Mouse (Mus musculus): ENCODE data around the gene C1ra. TPM values are rescaled to one million over a fixed set of nuclear protein-coding genes. Genes with fewer than 3 reads are reported as not detected.
"Not testable (repeated sequence)": the region's sequence is repeated elsewhere in the genome, so short reads cannot be mapped to it uniquely, and the experiment has no call there.

Gene C1ra
- polyA plus RNA-seq, 1 experiment from 2014 or later, result 0.08 TPM

- no peaks in the 10 kb centered on the region for H3K4me1 ChIP-seq (replicated peaks; ENCODE audit: control insufficient read depth, insufficient read depth, low read length)
- H3K36me3 ChIP-seq (ENCODE audit: control insufficient read depth, insufficient read depth, low read length), result no peaks in the 10 kb centered on the region
- no peak overlapping the region for H3K9ac ChIP-seq (ENCODE audit: low read length)
- no peak overlapping the region for H3K27ac ChIP-seq (ENCODE audit: low read depth, low read length)
- H3K4me2 ChIP-seq (ENCODE audit: low read depth, low read length, severe bottlenecking), result no peak overlapping the region
- ATAC-seq (replicated peaks; ENCODE audit: low FRiP score) (no peak), DNase-seq (ENCODE audit: low spot score) (no peak)
- no peak overlapping the region for H3K4me3 ChIP-seq (ENCODE audit: low read depth, low read length)
- 62% methylated on average over 6 of the region's 6 CpGs for WGBS
- H3K9me3 ChIP-seq (ENCODE audit: control insufficient read depth, low read length), result no peaks in the 10 kb centered on the region
- no peaks in the 10 kb centered on the region for H3K27me3 ChIP-seq (ENCODE audit: control insufficient read depth, insufficient read depth, low read length)
Observed at GRCm38 (mm10) chr6:124511936-124512335, 269 bp upstream of the C1ra start.

- 90% methylated on average over 4 of the region's 4 CpGs for WGBS
- H3K4me1 ChIP-seq (replicated peaks; ENCODE audit: control insufficient read depth, insufficient read depth, low read length); DNase-seq (ENCODE audit: low spot score): not testable (repeated sequence)
Observed at GRCm38 (mm10) chr6:124517733-124518132, 5.5 kb downstream of the C1ra start.

GRCm38 (mm10) chr6:124522082-124522481, 9.9 kb downstream of the C1ra start:
- H3K27me3 ChIP-seq (ENCODE audit: control insufficient read depth, insufficient read depth, low read length); H3K4me1 ChIP-seq (replicated peaks; ENCODE audit: control insufficient read depth, insufficient read depth, low read length): not testable (repeated sequence)

More at GRCm38 (mm10) chr6:124517733-124518132, 5.5 kb downstream of the C1ra start:
- H3K27ac ChIP-seq (ENCODE audit: low read depth, low read length); H3K9me3 ChIP-seq (ENCODE audit: control insufficient read depth, low read length); H3K9ac ChIP-seq (ENCODE audit: low read length); H3K4me3 ChIP-seq (ENCODE audit: low read depth, low read length); H3K36me3 ChIP-seq (ENCODE audit: control insufficient read depth, insufficient read depth, low read length); H3K4me2 ChIP-seq (ENCODE audit: low read depth, low read length, severe bottlenecking); ATAC-seq (replicated peaks; ENCODE audit: low FRiP score); H3K27me3 ChIP-seq (ENCODE audit: control insufficient read depth, insufficient read depth, low read length): not testable (repeated sequence)

GRCm38 (mm10) chr6:124527881-124528280, 15.7 kb downstream of the C1ra start:
- no peaks in the 10 kb centered on the region for H3K27me3 ChIP-seq (ENCODE audit: control insufficient read depth, insufficient read depth, low read length)
- no peak for ATAC-seq (replicated peaks; ENCODE audit: low FRiP score)
- 90% methylated on average over 3 of the region's 3 CpGs for WGBS

More at GRCm38 (mm10) chr6:124522082-124522481, 9.9 kb downstream of the C1ra start:
- not testable (repeated sequence) for ATAC-seq (replicated peaks; ENCODE audit: low FRiP score); H3K4me2 ChIP-seq (ENCODE audit: low read depth, low read length, severe bottlenecking); H3K36me3 ChIP-seq (ENCODE audit: control insufficient read depth, insufficient read depth, low read length); H3K4me3 ChIP-seq (ENCODE audit: low read depth, low read length); H3K9ac ChIP-seq (ENCODE audit: low read length); H3K9me3 ChIP-seq (ENCODE audit: control insufficient read depth, low read length); H3K27ac ChIP-seq (ENCODE audit: low read depth, low read length); DNase-seq (ENCODE audit: low spot score)
- 72% methylated on average over 7 of the region's 7 CpGs for WGBS

GRCm38 (mm10) chr6:124531077-124531476, 18.9 kb downstream of the C1ra start:
- H3K27me3 ChIP-seq (ENCODE audit: control insufficient read depth, insufficient read depth, low read length), result no peaks in the 10 kb centered on the region

More at GRCm38 (mm10) chr6:124527881-124528280, 15.7 kb downstream of the C1ra start:
- Histone ChIP-seq H3K4me2 (ENCODE audit: low read depth, low read length, severe bottlenecking) (no peak overlapping the region), H3K4me1 (replicated peaks; ENCODE audit: control insufficient read depth, insufficient read depth, low read length) (no peaks in the 10 kb centered on the region), H3K9ac (ENCODE audit: low read length) (no peak overlapping the region), H3K27ac (ENCODE audit: low read depth, low read length) (no peak overlapping the region), H3K36me3 (ENCODE audit: control insufficient read depth, insufficient read depth, low read length) (no peaks in the 10 kb centered on the region), H3K4me3 (ENCODE audit: low read depth, low read length) (no peak overlapping the region), H3K9me3 (ENCODE audit: control insufficient read depth, low read length) (no peaks in the 10 kb centered on the region)
- no peak for DNase-seq (ENCODE audit: low spot score)

GRCm38 (mm10) chr6:124536125-124536829, 24.1 kb downstream of the C1ra start:
- not testable (repeated sequence) for H3K36me3 ChIP-seq (ENCODE audit: control insufficient read depth, insufficient read depth, low read length); H3K9ac ChIP-seq (ENCODE audit: low read length); H3K27me3 ChIP-seq (ENCODE audit: control insufficient read depth, insufficient read depth, low read length); H3K4me3 ChIP-seq (ENCODE audit: low read depth, low read length); H3K9me3 ChIP-seq (ENCODE audit: control insufficient read depth, low read length); DNase-seq (ENCODE audit: low spot score); H3K4me2 ChIP-seq (ENCODE audit: low read depth, low read length, severe bottlenecking); ATAC-seq (replicated peaks; ENCODE audit: low FRiP score); H3K4me1 ChIP-seq (replicated peaks; ENCODE audit: control insufficient read depth, insufficient read depth, low read length); H3K27ac ChIP-seq (ENCODE audit: low read depth, low read length)
- WGBS, result 86% methylated on average over 8 of the region's 8 CpGs

More at GRCm38 (mm10) chr6:124531077-124531476, 18.9 kb downstream of the C1ra start:
- whole genome bisulfite sequencing, result 86% methylated on average over 8 of the region's 8 CpGs
- Histone ChIP-seq H3K27ac (ENCODE audit: low read depth, low read length) (no peak overlapping the region), H3K4me3 (ENCODE audit: low read depth, low read length) (no peak overlapping the region), H3K4me2 (ENCODE audit: low read depth, low read length, severe bottlenecking) (no peak overlapping the region), H3K36me3 (ENCODE audit: control insufficient read depth, insufficient read depth, low read length) (no peaks in the 10 kb centered on the region), H3K9ac (ENCODE audit: low read length) (no peak overlapping the region), H3K4me1 (replicated peaks; ENCODE audit: control insufficient read depth, insufficient read depth, low read length) (no peaks in the 10 kb centered on the region), H3K9me3 (ENCODE audit: control insufficient read depth, low read length) (no peaks in the 10 kb centered on the region)
- ATAC-seq (replicated peaks; ENCODE audit: low FRiP score), result no peak
- no peak for DNase-seq (ENCODE audit: low spot score)

GRCm38 (mm10) chr6:124541176-124541575, 29.0 kb downstream of the C1ra start:
- not testable (repeated sequence) for DNase-seq (ENCODE audit: low spot score); H3K27me3 ChIP-seq (ENCODE audit: control insufficient read depth, insufficient read depth, low read length); H3K4me1 ChIP-seq (replicated peaks; ENCODE audit: control insufficient read depth, insufficient read depth, low read length); H3K4me2 ChIP-seq (ENCODE audit: low read depth, low read length, severe bottlenecking); H3K9ac ChIP-seq (ENCODE audit: low read length); H3K36me3 ChIP-seq (ENCODE audit: control insufficient read depth, insufficient read depth, low read length); ATAC-seq (replicated peaks; ENCODE audit: low FRiP score); H3K27ac ChIP-seq (ENCODE audit: low read depth, low read length); H3K9me3 ChIP-seq (ENCODE audit: control insufficient read depth, low read length); H3K4me3 ChIP-seq (ENCODE audit: low read depth, low read length)
- WGBS, result 83% methylated on average over 2 of the region's 2 CpGs

- H3K9ac ChIP-seq (ENCODE audit: low read length); H3K4me2 ChIP-seq (ENCODE audit: low read depth, low read length, severe bottlenecking); DNase-seq (ENCODE audit: low spot score); ATAC-seq (replicated peaks; ENCODE audit: low FRiP score); H3K27ac ChIP-seq (ENCODE audit: low read depth, low read length); H3K4me3 ChIP-seq (ENCODE audit: low read depth, low read length); H3K9me3 ChIP-seq (ENCODE audit: control insufficient read depth, low read length); H3K27me3 ChIP-seq (ENCODE audit: control insufficient read depth, insufficient read depth, low read length); H3K36me3 ChIP-seq (ENCODE audit: control insufficient read depth, insufficient read depth, low read length); H3K4me1 ChIP-seq (replicated peaks; ENCODE audit: control insufficient read depth, insufficient read depth, low read length): not testable (repeated sequence)
- 0% methylated on average over 1 of the region's 1 CpGs for WGBS
Observed at GRCm38 (mm10) chr6:124542284-124542683, 30.1 kb downstream of the C1ra start, which contains the start of gene C1s1. TSS of gene C1s1 (minus strand) at chr6:124542359.

GRCm38 (mm10) chr6:124544466-124544865, 32.3 kb downstream of the C1ra start:
- no peaks in the 10 kb centered on the region for H3K36me3 ChIP-seq (ENCODE audit: control insufficient read depth, insufficient read depth, low read length)
- H3K27ac ChIP-seq (ENCODE audit: low read depth, low read length), result no peak overlapping the region
- 87% methylated on average over 5 of the region's 6 CpGs for WGBS
- H3K4me2 ChIP-seq (ENCODE audit: low read depth, low read length, severe bottlenecking), result no peak overlapping the region
- DNase-seq (ENCODE audit: low spot score) (no peak), ATAC-seq (replicated peaks; ENCODE audit: low FRiP score) (no peak)
- H3K4me1 ChIP-seq (replicated peaks; ENCODE audit: control insufficient read depth, insufficient read depth, low read length), result no peaks in the 10 kb centered on the region
- no peak overlapping the region for H3K4me3 ChIP-seq (ENCODE audit: low read depth, low read length)
- H3K27me3 ChIP-seq (ENCODE audit: control insufficient read depth, insufficient read depth, low read length), result no peaks in the 10 kb centered on the region
- no peak overlapping the region for H3K9ac ChIP-seq (ENCODE audit: low read length)
- H3K9me3 ChIP-seq (ENCODE audit: control insufficient read depth, low read length), result no peaks in the 10 kb centered on the region
